Mouse (Mus musculus) T-helper 17 cell (primary cell): ENCODE data around the gene Bcas2.
"Not testable (repeated sequence)": the region's sequence is repeated elsewhere in the genome, so short reads cannot be mapped to it uniquely, and the experiment has no call there.

ENCODE experiments used
- in situ Hi-C, 2 experiments: fragments of 300-600 bp; cut with MboI, MseI; formaldehyde crosslinking; loops; 1 replicate in 1 of 2; 2 replicates in 1 of 2; pipeline ENCODE4 v1.15.1; 2025; ENCODE audit warnings: high pct_unique_total_duplicates in 2 of 2

Gene Bcas2

GRCm38 (mm10) chr3:103159232-103159900 is 12.1 kb upstream of the Bcas2 start:
- in situ Hi-C loops, result loop anchor here in 1 of 2 experiments (5.0 kb wide), 1 partner anchor 82 kb away; no protein-coding TSS in a partner anchor

DNA sequence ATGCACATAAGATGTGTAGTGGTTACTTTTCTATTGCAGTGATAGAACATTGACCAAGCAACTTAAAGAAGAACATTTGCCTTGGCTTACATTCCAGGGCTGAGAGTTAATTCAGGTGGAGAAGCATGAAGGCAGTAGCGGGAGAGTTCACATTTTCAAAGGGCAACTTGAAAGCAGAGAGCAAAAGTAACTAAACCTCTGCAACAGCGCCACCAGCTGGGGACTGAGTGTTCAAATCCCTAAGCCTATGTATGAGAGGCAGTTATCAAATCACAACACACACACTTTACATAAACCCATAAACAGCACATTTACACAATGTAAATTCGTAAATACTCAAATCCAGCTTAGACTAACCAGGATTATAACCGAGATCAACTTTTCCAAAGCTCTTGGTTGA is 1.7 kb upstream of the Bcas2 start:
- in situ Hi-C loops, result loop anchor here (5.0 to 10.0 kb wide), 3 partner anchors 72 to 145 kb away; partner anchors contain the start of gene Csde1 (in 1 of the 2)

GRCm38 (mm10) chr3:103172615-103173014 is 1.2 kb downstream of the Bcas2 start:
- in situ Hi-C loops, result loop anchor here in 1 of 2 experiments (10.0 kb wide), 1 partner anchor 148 kb away; the partner anchor contains the start of gene Csde1

DNA sequence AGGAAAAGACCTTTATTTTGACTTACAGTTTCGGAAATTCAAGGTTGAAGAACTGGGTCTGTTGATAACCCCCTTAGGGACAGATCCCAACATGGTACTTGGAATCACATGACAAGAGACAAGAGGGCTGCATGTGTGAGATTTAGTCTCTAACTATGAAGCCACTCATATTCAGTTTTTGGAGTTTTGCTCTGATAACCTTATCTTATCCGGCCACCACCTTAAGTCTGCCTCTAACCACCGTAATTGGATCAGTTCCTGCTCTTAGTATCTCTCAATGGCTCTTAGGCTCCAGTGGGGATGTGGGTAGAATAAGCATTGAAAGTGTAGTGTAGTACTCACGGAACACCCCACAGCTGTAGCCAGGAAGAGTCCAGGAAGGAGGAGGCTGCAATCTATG is 5.3 kb downstream of the Bcas2 start:
- in situ Hi-C loops, result loop anchor here in 1 of 2 experiments (10.0 kb wide), 1 partner anchor 152 kb away; the partner anchor contains the start of gene Csde1

GRCm38 (mm10) chr3:103179527-103179926 is 8.1 kb downstream of the Bcas2 start:
- in situ Hi-C loops, result loop anchor here in 1 of 2 experiments (10.0 kb wide), 1 partner anchor 155 kb away; the partner anchor contains the start of gene Csde1

DNA sequence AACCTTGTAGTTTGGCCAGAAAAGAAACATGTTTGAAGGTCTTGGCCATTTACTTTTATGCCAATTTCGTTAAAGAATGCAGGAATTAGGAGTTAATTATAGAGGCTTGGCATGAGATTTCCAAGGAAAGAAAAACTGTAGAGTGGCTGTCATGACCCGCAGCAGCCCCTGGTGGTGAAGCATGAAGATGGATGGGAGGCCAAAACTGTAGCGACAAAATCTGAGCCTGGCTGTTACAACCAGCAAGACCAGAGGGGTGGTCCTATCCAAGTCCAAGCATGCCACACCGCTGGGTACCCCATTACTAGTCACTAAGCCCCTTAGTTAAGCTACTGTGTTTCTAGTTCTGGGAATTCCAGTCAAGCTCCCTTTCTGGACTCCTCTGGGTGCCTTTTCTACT is 9.7 kb downstream of the Bcas2 start:
- in situ Hi-C loops, result no loop called here

DNA sequence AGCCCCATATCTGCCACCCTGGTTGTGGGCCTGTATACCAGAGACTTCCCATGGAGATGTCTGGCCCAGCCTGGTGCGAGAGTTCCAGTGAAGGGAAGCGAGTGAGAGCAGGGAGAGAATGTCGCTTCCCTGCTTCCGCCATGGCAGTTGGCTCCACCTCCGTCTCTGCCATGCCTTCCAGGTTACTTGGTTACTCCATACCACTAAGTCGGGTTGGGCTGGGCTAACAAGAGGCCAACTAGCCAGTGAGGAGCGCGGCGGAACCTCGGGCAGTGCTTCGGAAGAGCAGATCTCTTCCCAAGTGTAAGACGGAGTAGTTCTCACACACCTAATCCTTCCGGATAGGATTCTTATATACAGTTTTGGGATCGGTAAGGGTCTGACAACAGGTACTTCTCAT is 11.4 kb downstream of the Bcas2 start:
- in situ Hi-C loops, result no loop called here

GRCm38 (mm10) chr3:103184467-103184866 is 13.0 kb downstream of the Bcas2 start:
- in situ Hi-C loops, result not testable (repeated sequence)

DNA sequence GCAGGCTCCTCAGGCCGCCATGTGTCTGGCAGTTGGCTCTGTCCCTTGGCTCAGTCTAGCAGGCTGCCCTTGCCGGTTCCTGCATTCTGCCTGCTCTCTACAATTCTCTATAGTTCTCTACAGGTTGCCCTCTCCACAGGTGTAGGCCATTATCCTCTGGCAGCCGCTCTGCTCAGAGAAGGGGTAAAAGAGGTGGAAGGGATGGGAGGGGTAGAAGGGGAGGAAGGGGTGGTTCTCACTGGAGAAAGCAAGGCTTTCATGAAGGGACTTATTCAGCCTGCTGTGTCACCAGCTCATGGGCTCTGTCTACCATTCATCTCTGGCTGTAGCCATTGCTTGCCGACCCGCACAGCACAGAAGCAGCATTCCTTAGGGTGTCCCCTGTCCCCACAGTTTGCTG is 17.0 kb downstream of the Bcas2 start:
- in situ Hi-C loops, result no loop called here

DNA sequence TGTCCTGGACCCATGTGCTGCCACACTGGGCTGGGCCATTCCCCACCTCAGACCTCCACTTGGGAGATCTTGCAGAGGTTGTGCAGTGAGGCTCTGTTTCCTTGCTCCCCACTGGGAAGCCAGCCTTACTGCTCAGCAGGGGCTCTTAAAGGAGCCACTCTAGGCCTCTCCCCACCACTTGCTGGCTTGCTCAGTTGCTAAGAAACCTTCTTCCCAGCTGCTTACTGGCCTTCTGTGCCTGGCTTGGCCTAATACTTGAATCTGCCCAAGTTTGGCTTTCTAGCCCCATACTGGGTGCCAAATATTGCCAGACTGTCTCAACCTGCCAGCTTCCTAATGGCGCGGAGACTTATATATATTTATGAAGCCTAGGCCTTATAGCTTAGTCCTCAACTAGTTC is 17.4 kb downstream of the Bcas2 start:
- in situ Hi-C loops, result no loop called here

DNA sequence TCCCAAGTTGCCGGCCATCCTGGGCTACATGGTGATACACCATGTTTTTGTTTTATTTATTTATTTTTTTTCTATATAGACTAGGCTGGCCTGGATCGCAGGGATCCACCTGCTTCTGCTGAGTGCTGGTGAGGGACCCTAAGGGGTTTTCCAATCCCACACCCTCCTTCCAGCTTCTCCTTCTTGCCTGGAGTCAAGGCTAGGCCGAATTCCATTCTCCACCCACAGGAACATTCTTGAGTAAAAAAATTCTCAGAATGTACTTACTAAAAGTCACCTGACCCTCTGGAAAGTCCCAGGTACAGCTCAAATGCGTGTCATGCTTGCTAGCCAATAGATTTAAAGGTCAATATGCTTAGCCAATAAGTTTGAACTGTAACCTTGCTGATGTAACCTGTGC is 20.7 kb downstream of the Bcas2 start:
- in situ Hi-C loops, result loop anchor here in 1 of 2 experiments (5.0 kb wide), 1 partner anchor 100 kb away; no protein-coding TSS in a partner anchor

DNA sequence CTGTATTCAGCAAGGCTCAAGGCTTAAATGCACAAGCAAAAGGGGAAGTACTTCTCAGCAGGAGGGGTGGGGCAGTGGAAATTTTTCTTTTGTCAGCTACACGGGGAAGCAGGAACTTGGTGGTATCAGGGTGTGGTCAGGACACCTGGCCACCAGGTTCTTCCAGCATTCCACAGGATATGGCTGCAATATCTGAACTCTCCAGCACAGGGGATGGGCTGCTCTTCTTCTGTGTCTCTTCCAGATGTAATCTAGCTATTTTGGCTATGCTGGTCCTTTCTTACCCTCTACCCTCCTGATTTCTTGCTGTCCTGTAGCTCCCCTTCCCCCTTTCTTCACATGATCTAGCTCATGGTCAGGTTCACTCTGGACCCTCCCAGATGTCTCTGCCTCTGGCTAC is 21.7 kb downstream of the Bcas2 start:
- in situ Hi-C loops, result loop anchor here in 1 of 2 experiments (5.0 kb wide), 1 partner anchor 99 kb away; no protein-coding TSS in a partner anchor

GRCm38 (mm10) chr3:103196320-103196823 is 24.9 kb downstream of the Bcas2 start:
- in situ Hi-C loops, result no loop called here

DNA sequence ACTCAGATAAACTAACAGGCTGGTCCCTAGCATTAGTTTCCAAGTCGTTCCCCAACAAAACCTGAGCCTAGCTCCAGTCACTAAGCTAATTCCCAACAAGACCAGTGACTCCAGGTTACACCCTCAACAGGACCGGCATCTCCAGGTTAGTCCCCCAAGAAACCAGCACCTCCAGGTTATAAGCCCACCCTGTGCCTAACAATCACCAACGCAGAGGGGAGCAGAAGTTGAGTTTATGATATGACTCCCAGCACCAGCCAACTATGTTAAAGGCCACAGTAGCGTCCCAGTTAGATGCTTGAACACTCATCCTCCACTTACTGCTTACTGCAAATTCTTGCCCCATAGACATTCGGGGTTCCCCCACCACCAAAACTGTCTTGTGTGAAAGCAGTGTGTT is 27.9 kb downstream of the Bcas2 start:
- in situ Hi-C loops, result no loop called here

GRCm38 (mm10) chr3:103201105-103201504 is 29.6 kb downstream of the Bcas2 start:
- in situ Hi-C loops, result loop anchor here in 1 of 2 experiments (25.0 kb wide), 1 partner anchor 186 kb away; no protein-coding TSS in a partner anchor

DNA sequence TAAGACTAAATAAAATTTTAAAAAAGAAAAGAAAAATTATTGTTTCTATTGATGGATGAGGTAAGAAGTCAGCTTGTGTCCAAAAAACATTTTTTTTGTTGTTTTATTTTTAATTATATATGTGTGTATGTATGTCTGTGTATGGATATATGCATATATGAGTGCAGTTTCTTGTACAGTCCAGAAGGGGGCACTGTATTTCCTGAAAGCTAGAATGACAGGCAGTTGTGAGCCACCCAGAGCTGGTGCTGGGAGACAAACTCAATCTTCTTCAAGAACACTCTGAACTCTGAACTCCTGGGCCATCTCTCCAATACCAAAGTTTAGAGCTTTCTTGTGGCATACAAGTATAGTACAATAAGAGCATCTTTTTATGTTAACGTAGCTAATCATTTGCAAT is 32.1 kb downstream of the Bcas2 start:
- in situ Hi-C loops, result loop anchor here in 1 of 2 experiments (25.0 kb wide), 1 partner anchor 184 kb away; no protein-coding TSS in a partner anchor

- in situ Hi-C loops, result loop anchor here in 1 of 2 experiments (25.0 kb wide), 1 partner anchor 183 kb away; no protein-coding TSS in a partner anchor
Observed at GRCm38 (mm10) chr3:103204445-103204844, 33.0 kb downstream of the Bcas2 start.

DNA sequence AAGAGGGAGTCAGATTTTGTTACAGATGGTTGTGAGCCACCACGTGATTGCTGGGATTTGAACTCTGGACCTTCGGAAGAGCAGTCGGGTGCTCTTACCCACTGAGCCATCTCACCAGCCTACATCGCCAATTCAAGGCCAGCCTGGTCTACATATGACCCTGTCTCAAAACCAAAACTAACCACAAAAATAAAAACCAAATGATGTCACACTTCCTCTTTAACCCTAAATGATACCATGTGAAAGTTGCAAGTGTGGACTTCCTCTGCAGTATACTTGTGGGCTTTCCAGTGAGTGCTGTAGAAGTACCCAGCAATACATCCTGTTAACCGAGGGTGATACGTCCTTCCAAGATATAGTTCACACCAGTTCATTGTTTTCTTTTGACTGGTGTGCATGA is 34.9 kb downstream of the Bcas2 start:
- in situ Hi-C loops, result loop anchor here in 1 of 2 experiments (25.0 kb wide), 1 partner anchor 181 kb away; no protein-coding TSS in a partner anchor

DNA sequence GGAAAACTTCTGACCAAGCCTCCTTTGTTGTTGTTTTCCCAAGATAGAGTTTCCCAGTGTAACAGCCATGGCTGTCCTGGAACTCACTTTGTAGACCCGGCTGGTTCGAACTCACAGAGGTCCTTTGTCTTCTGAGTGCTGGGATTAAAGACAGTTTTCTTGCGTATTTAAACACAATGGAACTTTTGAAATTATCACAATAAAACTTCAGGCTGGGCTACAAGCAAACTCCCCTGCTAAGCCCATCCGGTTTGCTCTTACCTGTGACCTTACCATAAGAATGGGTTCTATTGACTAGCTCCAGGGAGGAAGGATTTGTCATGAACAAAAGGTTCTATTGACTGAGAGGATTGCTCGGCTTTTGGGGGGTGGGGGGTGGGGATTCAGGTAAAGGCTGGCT is 36.3 kb downstream of the Bcas2 start:
- in situ Hi-C loops, result loop anchor here in 1 of 2 experiments (25.0 kb wide), 1 partner anchor 180 kb away; no protein-coding TSS in a partner anchor

- in situ Hi-C loops, result loop anchor here in 1 of 2 experiments (25.0 kb wide), 1 partner anchor 179 kb away; no protein-coding TSS in a partner anchor
Observed at GRCm38 (mm10) chr3:103208237-103208636, 36.8 kb downstream of the Bcas2 start.

GRCm38 (mm10) chr3:103211101-103211500 is 39.6 kb downstream of the Bcas2 start:
- in situ Hi-C loops, result loop anchor here (5.0 to 25.0 kb wide), 2 partner anchors 56 to 176 kb away; no protein-coding TSS in a partner anchor

DNA sequence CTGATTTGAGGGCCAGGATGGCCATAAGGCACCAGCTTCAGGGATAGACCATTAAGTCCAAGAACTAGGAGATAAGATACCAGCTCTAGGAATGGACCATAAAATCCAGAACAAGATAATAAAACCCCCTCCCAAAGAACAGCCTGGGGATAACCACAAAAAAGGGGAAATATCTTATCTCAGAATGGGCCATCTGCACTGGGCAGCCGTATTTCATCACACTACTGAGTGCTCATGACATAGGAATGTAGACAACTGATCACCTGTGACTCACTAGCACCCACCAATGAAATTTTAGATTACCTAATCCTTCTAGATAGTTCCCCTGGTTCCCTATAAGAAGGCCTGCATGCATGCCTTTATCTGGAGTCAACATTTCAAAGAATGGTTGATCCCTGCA is 40.7 kb downstream of the Bcas2 start:
- in situ Hi-C loops, result loop anchor here (5.0 to 25.0 kb wide), 2 partner anchors 55 to 175 kb away; no protein-coding TSS in a partner anchor
